Mouse (Mus musculus) heart, postnatal 10 days (tissue): ENCODE results near the gene Sema3b. TPM values are rescaled to one million over a fixed set of nuclear protein-coding genes. Genes with fewer than 3 reads are reported as not detected.

ENCODE experiments used
- DNase-seq, 2 experiments: peaks; one replicate each; pipeline ENCODE4 v3.0.0; 2021
- intact Hi-C: fragments of 180-260 bp; cut with DNase I; formaldehyde crosslinking; loops from one replicate; pipeline ENCODE4 v1.15.1; 2025
- total RNA-seq, 2 experiments: library from RNA; stranded (reverse); gene quantifications; 2 replicates each; pipeline ENCODE4 v1.2.3; 2021

Gene Sema3b
- total RNA-seq, 2 experiments from 2014 or later: 15.4 to 17.3 TPM

GRCm38 (mm10) chr9:107633661-107634405 is 24.8 kb upstream of the Sema3b start:
- intact Hi-C loops: loop anchor here (2.0 kb wide), 1 partner anchor 21 kb away; no protein-coding TSS in a partner anchor
- DNase-seq: peak; percentile 59 to 72

GRCm38 (mm10) chr9:107633091-107633660 is 24.1 kb upstream of the Sema3b start:
- peak; percentile 87 to 89 for DNase-seq
- intact Hi-C loops: loop anchor here (2.0 kb wide), 1 partner anchor 20 kb away; no protein-coding TSS in a partner anchor

GRCm38 (mm10) chr9:107632478-107632877 is 23.4 kb upstream of the Sema3b start:
- DNase-seq: peak; percentile 80 to 84
- intact Hi-C loops: loop anchor here (2.0 kb wide), 1 partner anchor 20 kb away; no protein-coding TSS in a partner anchor

- no peak for DNase-seq
- intact Hi-C loops: loop anchor here (2.0 kb wide), 1 partner anchor 19 kb away; no protein-coding TSS in a partner anchor
These were observed 22.8 kb upstream of the Sema3b start for GRCm38 (mm10) chr9:107631861-107632260.

GRCm38 (mm10) chr9:107631311-107631826 is 22.3 kb upstream of the Sema3b start:
- no peak for DNase-seq
- intact Hi-C loops: no loop called here

GRCm38 (mm10) chr9:107630576-107630975 is 21.5 kb upstream of the Sema3b start:
- no peak for DNase-seq

GRCm38 (mm10) chr9:107629901-107630425 is 20.9 kb upstream of the Sema3b start:
- DNase-seq: no peak
- intact Hi-C loops: no loop called here

More at GRCm38 (mm10) chr9:107630576-107630975, 21.5 kb upstream of the Sema3b start:
- intact Hi-C loops: no loop called here

GRCm38 (mm10) chr9:107629411-107629730 is 20.3 kb upstream of the Sema3b start:
- DNase-seq: no peak
- intact Hi-C loops: no loop called here

GRCm38 (mm10) chr9:107628721-107629410 is 19.8 kb upstream of the Sema3b start:
- peak; percentile 67 to 75 for DNase-seq
- intact Hi-C loops: no loop called here

GRCm38 (mm10) chr9:107627387-107628255 is 18.6 kb upstream of the Sema3b start:
- intact Hi-C loops: no loop called here
- no peak for DNase-seq

- intact Hi-C loops: no loop called here
- peak; percentile 91 to 94 for DNase-seq
These were observed 17.8 kb upstream of the Sema3b start for GRCm38 (mm10) chr9:107626844-107627277.

GRCm38 (mm10) chr9:107626158-107626843 is 17.3 kb upstream of the Sema3b start:
- DNase-seq: no peak
- intact Hi-C loops: no loop called here

GRCm38 (mm10) chr9:107625351-107626128 is 16.5 kb upstream of the Sema3b start:
- intact Hi-C loops: no loop called here
- no peak for DNase-seq

- no peak for DNase-seq
- intact Hi-C loops: no loop called here
These were observed 15.9 kb upstream of the Sema3b start for GRCm38 (mm10) chr9:107624951-107625350.

- DNase-seq: peak; percentile 62 to 64
- intact Hi-C loops: no loop called here
These were observed 15.5 kb upstream of the Sema3b start for GRCm38 (mm10) chr9:107624539-107624938.

GRCm38 (mm10) chr9:107620954-107621353 is 11.9 kb upstream of the Sema3b start:
- intact Hi-C loops: no loop called here
- no peak for DNase-seq

GRCm38 (mm10) chr9:107619546-107619879 is 10.5 kb upstream of the Sema3b start:
- peak in 1 of 2 experiments; percentile 67 for DNase-seq
- intact Hi-C loops: no loop called here

GRCm38 (mm10) chr9:107618778-107619545 is 9.9 kb upstream of the Sema3b start:
- DNase-seq: peak; percentile 76 to 79
- intact Hi-C loops: no loop called here
